ENCODE assay signal across 30 mouse cellular contexts in genomic region chr1:31016068-31016467, GRCm38 (mm10). TPM values are rescaled to one million over a fixed set of nuclear protein-coding genes. Genes with fewer than 3 reads are reported as not detected.
A peak's percentile ranks its signal among the peaks of the same experiment; 100 is the strongest.
DNase-seq lines count a peak whose midpoint lies in the region; ATAC-seq lines count a peak whose summit lies in the region.
"Had no signal": no experiment of that assay in that cellular context is flagged by ENCODE, and none has a peak within 500 bp of the region (broad histone marks: within the 10 kb centered on the region; RNA-seq: fewer than 3 reads in every experiment).

No protein-coding gene starts in this region.

- H3K4me1 ChIP-seq in heart, embryonic 12.5 days (replicated peaks): no peaks in the 10 kb centered on the region
- no peaks in the 10 kb centered on the region for H3K4me1 ChIP-seq in liver, embryonic 15.5 days (replicated peaks)
- no peaks in the 10 kb centered on the region for H3K4me1 ChIP-seq in brown adipose tissue, adult 24 weeks (ENCODE audit: control insufficient read depth, insufficient read depth, insufficient read length, low read length)
- H3K4me1 ChIP-seq: embryonic facial prominence, embryonic 13.5 days; embryonic facial prominence, embryonic 15.5 days; forebrain, embryonic 12.5 days had no signal

- H3K4me3 ChIP-seq in heart, embryonic 12.5 days: no peak overlapping the region
- no peak overlapping the region for H3K4me3 ChIP-seq in liver, embryonic 15.5 days (replicated peaks)
- H3K4me3 ChIP-seq in brown adipose tissue, adult 24 weeks (ENCODE audit: insufficient read depth, low read depth, low read length): no peak overlapping the region
- H3K4me3 ChIP-seq: embryonic facial prominence, embryonic 13.5 days; embryonic facial prominence, embryonic 15.5 days; erythroblast, embryonic 14.5 days; forebrain, embryonic 10.5 days; forebrain, embryonic 12.5 days had no signal

- no peak overlapping the region for H3K27ac ChIP-seq in heart, embryonic 12.5 days (ENCODE audit: poor library complexity, severe bottlenecking)
- 0 out of 2 replicates have a peak overlapping the region, but pooled peaks have one; percentile 8 for H3K27ac ChIP-seq in liver, embryonic 15.5 days (replicated peaks)
- peak overlapping the region; percentile 35 for H3K27ac ChIP-seq in brown adipose tissue, adult 24 weeks (replicated peaks; ENCODE audit: low read depth, low read length)
- H3K27ac ChIP-seq: embryonic facial prominence, embryonic 13.5 days; embryonic facial prominence, embryonic 15.5 days; forebrain, embryonic 10.5 days; forebrain, embryonic 12.5 days had no signal

- no peaks in the 10 kb centered on the region for H3K27me3 ChIP-seq in heart, embryonic 12.5 days (replicated peaks)
- no peaks in the 10 kb centered on the region for H3K27me3 ChIP-seq in liver, embryonic 15.5 days
- H3K27me3 ChIP-seq: CH12.LX; embryonic facial prominence, embryonic 13.5 days; embryonic facial prominence, embryonic 15.5 days; forebrain, embryonic 12.5 days; Patski had no signal

- WGBS in heart, embryonic 12.5 days: 82% methylated on average over 6 of the region's 6 CpGs
- 58% methylated on average over 6 of the region's 6 CpGs for WGBS in liver, embryonic 15.5 days (ENCODE audit: insufficient replicate concordance)

- H3K4me2 ChIP-seq in heart, embryonic 12.5 days: no peak overlapping the region
- H3K4me2 ChIP-seq in liver, embryonic 15.5 days: no peak overlapping the region
- H3K4me2 ChIP-seq: embryonic facial prominence, embryonic 13.5 days; embryonic facial prominence, embryonic 15.5 days; forebrain, embryonic 12.5 days had no signal

- peak; percentile 30 for DNase-seq in heart, adult 11 months
- no peak for DNase-seq in liver
- DNase-seq in testis, postnatal 10 days (ENCODE audit: low spot score): no peak
- DNase-seq: adrenal gland, adult 8-10 months; adrenal gland, postnatal 14 days; adrenal gland, postnatal 36 days; B cell, adult 2 months; cerebellum, adult 11 months; cerebellum, adult 18-20 months; cerebellum, adult 8-10 months; cerebellum, adult 9-11 months; cerebellum, postnatal 14 days; cerebellum, postnatal 36 days; embryo, embryonic 11 days had no signal

- no peaks in the 10 kb centered on the region for H3K36me3 ChIP-seq in heart, embryonic 12.5 days
- H3K36me3 ChIP-seq in liver, embryonic 15.5 days (replicated peaks): no peaks in the 10 kb centered on the region
- H3K36me3 ChIP-seq: embryonic facial prominence, embryonic 13.5 days; embryonic facial prominence, embryonic 15.5 days; forebrain, embryonic 10.5 days; forebrain, embryonic 12.5 days; G1E had no signal

- ATAC-seq in heart, embryonic 12.5 days (ENCODE audit: insufficient number of reproducible peaks, low FRiP score): no peak
- peak; percentile 49 for ATAC-seq in liver, embryonic 15.5 days (ENCODE audit: insufficient read depth)
- ATAC-seq: activated CD4-positive, CD25-positive, alpha-beta regulatory T cell, adult 4 months; CD4-positive, CD25-positive, alpha-beta regulatory T cell, adult 4 months; forebrain, embryonic 14.5 days; forebrain, embryonic 16.5 days; Patski had no signal

- H3K9me3 ChIP-seq in heart, embryonic 12.5 days (replicated peaks): no peaks in the 10 kb centered on the region
- no peaks in the 10 kb centered on the region for H3K9me3 ChIP-seq in liver, embryonic 15.5 days (replicated peaks)
- H3K9me3 ChIP-seq: embryonic facial prominence, embryonic 13.5 days; embryonic facial prominence, embryonic 15.5 days; forebrain, embryonic 10.5 days; forebrain, embryonic 12.5 days; G1E had no signal

- H3K9ac ChIP-seq in heart, embryonic 12.5 days: no peak overlapping the region
- H3K9ac ChIP-seq in liver, embryonic 15.5 days: no peak overlapping the region
- H3K9ac ChIP-seq: embryonic facial prominence, embryonic 13.5 days; embryonic facial prominence, embryonic 15.5 days; forebrain, embryonic 12.5 days had no signal

RNA-seq across cellular contexts. Expression of gene AC153137.1, which starts 38.3 kb away (rescaled TPM):
- not detected in 2 replicates for polyA plus RNA-seq in heart, embryonic 12.5 days (2016; fragmentation: Nextera tagmentation; extraction: Ambion mirVana)
- polyA plus RNA-seq in liver, embryonic 15.5 days (2015; fragmentation: Nextera tagmentation; extraction: Ambion mirVana): not detected in 2 replicates
- polyA plus RNA-seq in brown adipose tissue, adult 24 weeks (2012; ENCODE audit: insufficient read depth, insufficient read length, missing spikeins): not detected in 2 replicates
- polyA plus RNA-seq: activated CD4-positive, CD25-positive, alpha-beta regulatory T cell, adult 4 months; CD4-positive, CD25-positive, alpha-beta regulatory T cell, adult 4 months; embryonic facial prominence, embryonic 11.5 days; embryonic facial prominence, embryonic 13.5 days; embryonic facial prominence, embryonic 15.5 days; erythroblast, embryonic 14.5 days; forebrain, embryonic 10.5 days; forebrain, embryonic 12.5 days; forebrain, embryonic 14.5 days; forebrain, embryonic 16.5 days; G1E; Patski had no signal
